Mouse (Mus musculus) cortical plate, adult 2 months (tissue): Measurements from ENCODE around the gene Slitrk3.

Source experiments
- CTCF ChIP-seq: fragments of 200-500 bp; IDR thresholded peaks from 2 replicates; pipeline ENCODE4 v1.5.1; 2011; ENCODE audit warnings: mild to moderate bottlenecking, control low read depth, low read length; ENCODE audit not compliant: insufficient read depth; ENCODE audit errors: extremely low read depth
- POLR2A ChIP-seq: fragments of 200-500 bp; IDR thresholded peaks from 2 replicates; pipeline ENCODE4 v1.6.1; 2011; ENCODE audit warnings: mild to moderate bottlenecking, low read length, control low read depth; ENCODE audit not compliant: insufficient read depth; ENCODE audit errors: extremely low read depth

DNA sequence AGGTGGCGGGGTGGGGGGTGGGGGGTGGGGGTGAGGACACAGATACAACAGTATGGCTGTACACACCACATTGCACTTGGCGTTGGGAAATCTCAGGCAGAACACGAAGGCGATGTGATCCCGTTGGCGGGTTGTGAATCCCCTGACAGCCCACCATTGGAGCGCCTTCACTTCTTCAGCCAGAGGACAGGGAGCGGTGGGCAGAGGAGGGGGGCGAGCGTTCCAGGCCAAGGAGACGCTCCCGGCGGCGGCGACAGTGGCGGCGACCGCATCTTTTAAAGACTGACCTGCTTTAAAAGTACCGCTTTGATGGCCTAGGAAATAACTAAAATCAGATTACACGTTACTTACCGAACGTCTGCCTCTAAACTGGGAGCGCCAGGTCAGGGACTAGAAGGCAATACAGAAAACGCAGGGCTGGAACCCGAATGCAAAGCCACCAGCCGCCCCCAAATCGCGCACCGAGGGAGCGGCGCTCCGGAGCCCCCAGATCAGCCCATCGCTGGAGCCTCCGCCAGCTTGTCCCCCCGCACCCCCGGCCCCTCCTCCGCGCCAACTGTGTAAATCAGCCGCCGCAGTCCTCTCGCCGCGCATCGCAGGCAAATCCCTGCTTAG is at the start of gene Slitrk3:
- TF ChIP-seq CTCF (no peak), POLR2A (peak; percentile 48; the same call in 1 of the 2 replicates)
